Mouse (Mus musculus) kidney, embryonic 15.5 days (tissue): ENCODE results near the gene Slc39a8. TPM values are rescaled to one million over a fixed set of nuclear protein-coding genes. Genes with fewer than 3 reads are reported as not detected.

Experiments
- ATAC-seq: fragments of 200-750 bp; cut with Nextera tagmentation; replicated peaks from 2 replicates; pipeline ENCODE4 v1.8.0; 2017; ENCODE audit warnings: moderate TSS enrichment; ENCODE audit not compliant: low FRiP score
- H3K27ac ChIP-seq: fragments of 300-500 bp; sonication (generic); 2 replicates; pipeline ENCODE4 v1.5.1; 2015; ENCODE audit warnings: mild to moderate bottlenecking, inconsistent platforms
- H3K27me3 ChIP-seq: fragments of 300-500 bp; sonication (generic); 2 replicates; pipeline ENCODE4 v1.6.1; 2015; ENCODE audit warnings: inconsistent platforms
- H3K36me3 ChIP-seq: fragments of 300-500 bp; sonication (generic); 2 replicates; pipeline ENCODE4 v1.6.1; 2015; ENCODE audit warnings: inconsistent platforms
- H3K4me1 ChIP-seq: fragments of 300-500 bp; sonication (generic); 2 replicates; pipeline ENCODE4 v1.6.1; 2015; ENCODE audit warnings: inconsistent platforms
- H3K4me2 ChIP-seq: fragments of 300-500 bp; sonication (generic); 2 replicates; pipeline ENCODE4 v1.6.1; 2015; ENCODE audit warnings: moderate library complexity, mild to moderate bottlenecking, inconsistent platforms
- H3K4me3 ChIP-seq: fragments of 300-500 bp; sonication (generic); replicated peaks from 2 replicates; pipeline ENCODE4 v1.5.1; 2015; ENCODE audit warnings: mild to moderate bottlenecking, inconsistent platforms
- H3K9ac ChIP-seq: fragments of 300-500 bp; sonication (generic); 2 replicates; pipeline ENCODE4 v1.6.1; 2015; ENCODE audit warnings: mild to moderate bottlenecking, inconsistent platforms
- H3K9me3 ChIP-seq: fragments of 300-500 bp; sonication (generic); replicated peaks from 2 replicates; pipeline ENCODE4 v1.6.1; 2016; ENCODE audit warnings: inconsistent platforms
- WGBS: fragments of 180-500 bp; shearing (Covaris S2); methylation state at CpG from one replicate; pipeline ENCODE4 v1.1.7; 2015; ENCODE audit warnings: mixed read lengths; 5-methylcytosine and 5-hydroxymethylcytosine counted together
- polyA plus RNA-seq: library from polyadenylated mRNA; unstranded; fragments of >200 nt; fragmentation: Nextera tagmentation; extraction: Ambion mirVana; gene quantifications from 2 replicates; pipeline ENCODE4 v1.2.1, GENCODE M21; 2015

Gene Slc39a8
- polyA plus RNA-seq, 1 experiment from 2014 or later: 15.3 TPM

- Histone ChIP-seq H3K36me3 (no peaks in the 10 kb centered on the region), H3K27ac (no peak overlapping the region), H3K4me3 (no peak overlapping the region), H3K4me1 (peaks cover 11% of the 10 kb centered on the region; the same call in 1 of the 2 replicates), H3K27me3 (no peaks in the 10 kb centered on the region), H3K4me2 (no peak overlapping the region), H3K9me3 (no peaks in the 10 kb centered on the region), H3K9ac (no peak overlapping the region)
- WGBS: 84% methylated on average over 10 of the region's 10 CpGs
- no peak for ATAC-seq
Measured at GRCm38 (mm10) chr3:135853604-135854297, 28.7 kb downstream of the Slc39a8 start.

DNA sequence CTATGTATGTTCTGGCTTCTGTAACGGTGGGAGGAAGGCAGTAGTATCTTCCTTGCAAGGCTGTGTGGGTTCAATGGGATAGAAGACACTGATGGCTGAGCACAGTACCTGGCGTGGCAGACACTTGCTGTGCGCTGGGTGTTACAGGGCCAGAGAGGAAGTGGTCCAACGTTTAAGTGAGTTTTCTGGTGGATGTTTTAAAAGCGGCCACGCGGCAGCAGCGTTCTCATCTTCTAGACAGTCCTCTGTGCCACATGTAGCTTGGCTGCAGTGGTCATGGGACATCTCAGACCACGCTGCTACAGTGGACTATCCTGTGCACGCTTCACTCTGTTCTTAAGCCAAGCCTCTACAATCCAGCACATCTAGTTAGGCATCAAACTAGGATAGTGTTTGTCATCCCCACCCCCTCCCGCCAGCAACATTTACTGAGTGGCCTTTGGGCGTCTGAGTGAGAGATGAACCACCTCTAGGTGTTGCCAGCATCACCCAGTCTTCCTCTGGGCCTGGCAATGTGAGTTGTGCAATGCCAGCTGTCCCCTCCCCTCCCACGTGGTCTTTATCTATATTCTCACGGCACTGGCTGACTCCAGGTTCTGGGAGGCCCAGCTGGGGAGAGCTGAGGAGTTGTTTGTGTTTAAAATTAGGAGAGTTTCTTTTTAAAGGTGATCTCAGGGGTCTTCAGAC lies 29.4 kb downstream of the Slc39a8 start:
- no peak overlapping the region for H3K4me3 ChIP-seq
- no peaks in the 10 kb centered on the region for H3K9me3 ChIP-seq
- no peak overlapping the region for H3K4me2 ChIP-seq
- 71% methylated on average over 14 of the region's 14 CpGs for WGBS
- H3K36me3 ChIP-seq: no peaks in the 10 kb centered on the region
- H3K9ac ChIP-seq: no peak overlapping the region
- H3K27me3 ChIP-seq: no peaks in the 10 kb centered on the region
- no peak overlapping the region for H3K27ac ChIP-seq
- ATAC-seq: 0 out of 2 replicates have a peak, but pooled peaks have one; percentile 24
- peaks cover 11% of the 10 kb centered on the region; the same call in 1 of the 2 replicates for H3K4me1 ChIP-seq

DNA sequence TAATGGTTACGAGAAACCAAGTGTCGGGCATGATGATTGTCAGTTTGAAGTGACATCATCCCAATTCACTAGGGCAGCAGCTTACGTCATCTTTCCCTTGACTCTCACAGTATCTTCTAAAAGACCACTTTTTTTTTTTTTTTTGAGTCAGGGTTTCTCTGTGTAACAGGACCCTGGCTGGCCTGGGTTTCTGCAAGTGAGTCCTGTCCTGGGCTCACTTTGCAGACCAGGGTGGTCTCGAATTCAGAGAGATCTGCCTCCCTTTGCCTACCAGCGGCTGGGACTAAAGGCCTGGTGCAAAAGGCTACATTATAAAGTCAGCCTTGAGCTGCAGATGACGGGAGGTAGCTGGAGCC lies 29.9 kb downstream of the Slc39a8 start:
- Histone ChIP-seq H3K4me3 (no peak overlapping the region), H3K4me1 (peaks cover 11% of the 10 kb centered on the region; the same call in 1 of the 2 replicates), H3K4me2 (no peak overlapping the region), H3K9me3 (no peaks in the 10 kb centered on the region), H3K27me3 (no peaks in the 10 kb centered on the region), H3K36me3 (no peaks in the 10 kb centered on the region), H3K9ac (no peak overlapping the region), H3K27ac (no peak overlapping the region)
- WGBS: 77% methylated on average over 6 of the region's 6 CpGs
- ATAC-seq: no peak; the same call in 1 of the 2 replicates

GRCm38 (mm10) chr3:135856303-135856702 lies 31.2 kb downstream of the Slc39a8 start:
- no peak overlapping the region for H3K9ac ChIP-seq
- H3K36me3 ChIP-seq: no peaks in the 10 kb centered on the region
- no peaks in the 10 kb centered on the region for H3K27me3 ChIP-seq
- peaks cover 11% of the 10 kb centered on the region; the same call in 1 of the 2 replicates for H3K4me1 ChIP-seq
- no peak overlapping the region for H3K4me3 ChIP-seq
- H3K9me3 ChIP-seq: no peaks in the 10 kb centered on the region
- 29% methylated on average over 1 of the region's 1 CpGs for WGBS
- H3K27ac ChIP-seq: no peak overlapping the region
- no peak for ATAC-seq
- H3K4me2 ChIP-seq: no peak overlapping the region

DNA sequence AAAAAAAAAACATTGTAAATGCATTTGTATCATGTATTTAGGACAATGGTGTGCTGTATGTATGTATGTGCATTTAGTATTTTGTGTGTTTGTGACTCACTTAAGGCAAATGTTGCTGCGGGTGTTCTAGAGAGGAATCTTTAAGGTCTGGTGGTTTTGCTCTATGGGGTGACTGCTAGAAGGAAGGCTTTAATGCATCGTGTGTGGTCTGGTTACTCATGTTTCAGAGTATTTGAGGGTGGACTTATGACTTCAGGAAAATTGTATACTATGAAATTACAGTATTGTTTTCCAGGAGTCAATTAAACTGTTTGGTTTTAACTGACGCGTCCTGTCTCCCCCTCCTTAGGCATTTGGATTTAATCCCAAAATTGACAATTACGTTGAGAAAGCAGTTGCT lies 32.1 kb downstream of the Slc39a8 start:
- Histone ChIP-seq H3K27me3 (no peaks in the 10 kb centered on the region), H3K27ac (no peak overlapping the region), H3K9ac (no peak overlapping the region), H3K4me1 (peaks cover 9% of the 10 kb centered on the region; the same call in 1 of the 2 replicates), H3K9me3 (no peaks in the 10 kb centered on the region), H3K36me3 (no peaks in the 10 kb centered on the region), H3K4me3 (no peak overlapping the region), H3K4me2 (no peak overlapping the region)
- 30% methylated on average over 5 of the region's 5 CpGs for WGBS
- ATAC-seq: no peak

- Histone ChIP-seq H3K4me1 (peaks cover 9% of the 10 kb centered on the region; the same call in 1 of the 2 replicates), H3K9ac (no peak overlapping the region), H3K27ac (no peak overlapping the region), H3K9me3 (no peaks in the 10 kb centered on the region), H3K4me3 (no peak overlapping the region), H3K27me3 (no peaks in the 10 kb centered on the region), H3K4me2 (no peak overlapping the region), H3K36me3 (no peaks in the 10 kb centered on the region)
- WGBS: 90% methylated on average over 5 of the region's 5 CpGs
- ATAC-seq: no peak
Measured at GRCm38 (mm10) chr3:135859431-135859830, 34.4 kb downstream of the Slc39a8 start.

DNA sequence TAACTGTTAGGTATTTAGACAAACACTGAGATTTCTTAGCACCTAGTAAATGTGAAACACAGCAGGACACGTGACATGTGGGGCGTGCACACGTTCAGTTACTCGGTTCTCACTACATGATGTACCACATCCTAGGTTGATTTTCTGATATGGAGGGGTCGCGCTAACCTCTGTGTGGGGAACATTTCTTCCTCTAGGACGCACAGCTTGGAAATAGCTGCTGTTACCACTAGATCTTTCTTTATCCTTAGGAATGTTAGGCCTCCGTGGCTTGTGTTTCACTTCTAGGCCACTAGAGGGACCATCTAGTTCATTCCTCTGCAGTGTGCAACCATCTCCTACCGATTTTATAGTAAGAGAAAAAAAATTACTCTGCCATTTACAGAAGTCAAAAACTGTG lies 37.7 kb downstream of the Slc39a8 start:
- WGBS: 54% methylated on average over 9 of the region's 9 CpGs
- Histone ChIP-seq H3K4me1 (no peaks in the 10 kb centered on the region), H3K9ac (no peak overlapping the region), H3K36me3 (no peaks in the 10 kb centered on the region), H3K4me2 (no peak overlapping the region), H3K4me3 (no peak overlapping the region), H3K27ac (no peak overlapping the region), H3K27me3 (no peaks in the 10 kb centered on the region), H3K9me3 (no peaks in the 10 kb centered on the region)
- no peak for ATAC-seq

- ATAC-seq: no peak
- no peak overlapping the region for H3K4me3 ChIP-seq
Measured at GRCm38 (mm10) chr3:135869041-135869440, 44.0 kb downstream of the Slc39a8 start.

GRCm38 (mm10) chr3:135872325-135872724 lies 47.2 kb downstream of the Slc39a8 start:
- no peak overlapping the region for H3K4me3 ChIP-seq
- H3K9me3 ChIP-seq: no peaks in the 10 kb centered on the region
- no peak overlapping the region for H3K9ac ChIP-seq
- no peaks in the 10 kb centered on the region for H3K27me3 ChIP-seq
- H3K4me1 ChIP-seq: no peaks in the 10 kb centered on the region
- no peak for ATAC-seq
- no peak overlapping the region for H3K4me2 ChIP-seq
- H3K27ac ChIP-seq: no peak overlapping the region
- WGBS: 88% methylated on average over 5 of the region's 5 CpGs
- H3K36me3 ChIP-seq: no peaks in the 10 kb centered on the region

More at GRCm38 (mm10) chr3:135869041-135869440, 44.0 kb downstream of the Slc39a8 start:
- no peak overlapping the region for H3K27ac ChIP-seq
- no peaks in the 10 kb centered on the region for H3K9me3 ChIP-seq
- H3K4me2 ChIP-seq: no peak overlapping the region
- H3K36me3 ChIP-seq: no peaks in the 10 kb centered on the region
- 65% methylated on average over 4 of the region's 4 CpGs for WGBS
- H3K27me3 ChIP-seq: no peaks in the 10 kb centered on the region
- H3K9ac ChIP-seq: no peak overlapping the region
- H3K4me1 ChIP-seq: no peaks in the 10 kb centered on the region

GRCm38 (mm10) chr3:135873596-135873995 lies 48.5 kb downstream of the Slc39a8 start:
- ATAC-seq: no peak
- H3K9me3 ChIP-seq: no peaks in the 10 kb centered on the region; the same call in 1 of the 2 replicates
- no peaks in the 10 kb centered on the region for H3K4me1 ChIP-seq
- no peaks in the 10 kb centered on the region for H3K36me3 ChIP-seq
- no peak overlapping the region for H3K4me2 ChIP-seq
- no peak overlapping the region for H3K9ac ChIP-seq
- no peak overlapping the region for H3K27ac ChIP-seq
- H3K27me3 ChIP-seq: no peaks in the 10 kb centered on the region
- 69% methylated on average over 3 of the region's 3 CpGs for WGBS
- no peak overlapping the region for H3K4me3 ChIP-seq

GRCm38 (mm10) chr3:135878048-135878447 lies 53.0 kb downstream of the Slc39a8 start:
- no peak overlapping the region for H3K9ac ChIP-seq
- no peaks in the 10 kb centered on the region for H3K4me1 ChIP-seq
- no peaks in the 10 kb centered on the region; the same call in 1 of the 2 replicates for H3K9me3 ChIP-seq
- H3K36me3 ChIP-seq: no peaks in the 10 kb centered on the region
- 86% methylated on average over 6 of the region's 6 CpGs for WGBS
- H3K27ac ChIP-seq: no peak overlapping the region
- H3K27me3 ChIP-seq: no peaks in the 10 kb centered on the region
- no peak for ATAC-seq
- H3K4me2 ChIP-seq: no peak overlapping the region
- H3K4me3 ChIP-seq: no peak overlapping the region

DNA sequence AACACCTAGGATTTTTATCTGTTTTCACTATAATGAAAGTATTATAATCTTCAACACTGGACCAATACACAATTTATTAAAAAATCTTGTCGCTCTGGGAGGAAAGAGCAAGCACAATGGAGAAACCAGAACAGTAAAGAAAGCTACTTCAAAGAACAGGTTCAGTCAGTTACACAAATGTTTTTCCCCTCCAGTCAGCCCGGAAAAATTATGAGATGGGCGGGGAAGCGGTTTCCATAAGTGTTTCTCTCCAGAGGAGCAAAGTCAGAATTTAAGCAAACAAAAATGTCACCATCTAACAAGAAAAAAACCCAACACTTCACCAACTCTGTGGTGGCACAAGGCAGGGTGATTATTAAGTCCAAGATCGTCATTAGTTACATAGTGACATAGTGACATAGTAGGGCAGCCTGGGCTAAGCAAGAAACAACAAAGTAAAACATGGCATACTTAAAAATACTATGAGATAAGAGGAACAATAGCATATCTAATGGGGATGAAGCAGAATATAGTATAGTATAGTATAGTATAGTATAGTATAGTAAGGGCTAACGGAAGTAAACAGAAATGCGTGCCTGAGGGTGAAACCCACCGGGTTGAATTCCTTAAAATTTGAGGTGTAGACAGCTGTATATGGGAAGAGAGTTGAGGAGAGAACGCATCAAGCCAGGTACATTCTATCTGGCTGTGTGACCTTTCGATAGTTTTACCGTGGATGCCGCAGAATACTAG lies 61.0 kb downstream of the Slc39a8 start:
- H3K4me2 ChIP-seq: no peak overlapping the region
- no peak overlapping the region for H3K27ac ChIP-seq
- no peak overlapping the region for H3K4me3 ChIP-seq
- H3K27me3 ChIP-seq: no peaks in the 10 kb centered on the region
- H3K9ac ChIP-seq: no peak overlapping the region
- H3K4me1 ChIP-seq: no peaks in the 10 kb centered on the region
- no peak for ATAC-seq
- WGBS: 70% methylated on average over 12 of the region's 12 CpGs
- no peaks in the 10 kb centered on the region for H3K36me3 ChIP-seq
- H3K9me3 ChIP-seq: no peaks in the 10 kb centered on the region
